Mouse (Mus musculus) cerebellum, adult 8-10 months (tissue): ENCODE results near the gene Pkmyt1.

Experiments used
- DNase-seq: peaks from one replicate; pipeline ENCODE4 v3.0.0; 2022

The Pkmyt1 gene

DNA sequence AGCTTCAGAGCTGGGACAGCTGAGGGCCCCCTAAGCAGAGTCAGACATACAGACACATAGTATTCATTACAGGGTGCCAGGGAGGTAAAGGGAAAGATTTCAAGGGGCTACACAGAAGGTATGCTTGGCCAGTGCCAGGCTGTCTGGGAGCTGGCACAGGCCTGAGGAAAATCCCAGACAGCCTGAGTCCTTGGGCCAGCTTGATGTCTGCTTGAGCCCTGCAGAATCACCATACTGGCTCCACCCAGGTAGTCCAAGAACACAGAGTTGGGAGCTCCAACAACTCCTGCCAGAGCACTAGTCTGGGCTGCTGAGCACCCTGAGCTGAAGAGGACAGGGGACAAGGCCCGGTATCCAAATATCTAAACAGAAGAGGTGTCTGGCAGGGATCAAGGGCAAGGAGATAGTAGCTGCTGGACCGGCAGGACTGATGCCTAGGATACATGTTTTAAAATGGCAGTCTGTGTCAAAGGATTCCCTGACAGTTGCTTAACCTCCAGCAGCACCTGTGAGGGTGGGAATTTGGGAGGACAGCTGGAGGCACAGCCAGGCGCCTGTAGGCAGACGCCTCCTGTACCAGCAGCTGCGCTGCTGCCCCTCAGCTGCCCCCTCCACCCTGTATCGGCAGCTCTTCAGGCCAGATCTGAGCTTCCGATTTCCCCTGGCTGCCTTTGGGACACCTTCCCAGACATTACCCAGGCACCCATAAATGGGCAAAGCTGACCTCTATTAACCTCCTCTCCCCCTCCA is 3.6 kb upstream of the Pkmyt1 start, which contains the start of gene 1520401A03Rik:
1520401A03Rik (minus strand) TSS at position 408 of the 750 bp plus-strand sequence.
- no peak for DNase-seq

DNA sequence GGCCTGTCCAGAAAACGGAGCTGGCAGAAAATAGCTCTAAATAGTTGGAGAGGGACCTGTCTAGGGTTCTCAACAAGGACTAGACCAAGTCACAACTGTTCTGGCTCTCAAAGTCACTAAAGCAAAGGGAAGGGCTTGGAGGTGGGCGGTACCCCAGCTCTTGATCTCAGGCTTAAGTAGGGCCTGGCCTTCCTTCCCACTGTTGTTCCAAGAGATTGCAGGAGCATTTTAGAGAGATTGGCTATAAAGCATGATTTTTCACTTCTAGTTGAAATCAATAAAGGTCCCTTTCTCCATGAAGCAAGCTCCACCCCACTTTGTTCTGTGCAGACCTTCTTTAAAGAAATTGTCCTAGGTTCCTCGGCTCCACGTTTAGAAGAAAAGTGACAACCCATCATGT is 659 bp upstream of the Pkmyt1 start:
- no peak for DNase-seq

DNA sequence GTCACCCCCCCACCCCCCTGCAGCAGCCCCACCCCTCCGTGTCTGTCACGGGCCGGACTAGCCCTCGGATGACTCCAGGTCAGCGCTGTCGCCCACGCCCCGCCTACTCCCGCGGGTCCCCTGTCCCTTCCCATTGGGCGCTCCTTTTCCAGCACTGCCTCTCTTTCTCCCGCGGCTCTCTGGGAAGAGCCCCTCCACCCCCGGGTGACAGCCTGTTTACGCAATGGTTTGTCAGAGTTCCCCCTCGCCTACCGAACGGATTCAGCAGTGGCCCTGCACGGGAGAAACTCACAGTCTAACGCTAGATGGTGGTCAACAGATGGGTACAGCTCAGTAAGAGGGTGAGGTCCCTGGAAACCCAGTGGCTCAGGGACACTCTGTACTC is 614 bp downstream of the Pkmyt1 start:
- peak; percentile 70 for DNase-seq

DNA sequence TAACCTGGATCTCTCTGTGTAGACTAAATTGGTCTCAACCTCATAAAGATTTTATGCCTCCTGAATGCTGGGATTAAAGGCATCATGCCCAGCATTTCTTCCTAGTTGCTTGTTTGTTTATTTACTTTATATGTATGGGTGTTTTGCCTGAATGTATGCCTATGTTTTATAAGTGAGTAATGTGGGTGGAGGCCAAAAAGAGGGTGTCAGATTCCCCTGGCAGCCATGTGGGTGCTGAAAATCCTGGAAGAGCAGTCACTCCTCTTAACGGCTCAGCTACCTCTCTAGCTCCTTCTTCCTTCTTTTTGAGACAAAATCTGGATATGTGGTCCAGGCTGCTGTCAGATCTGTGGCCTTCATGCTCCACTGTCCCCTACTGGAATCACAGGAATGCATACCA is 4.3 kb downstream of the Pkmyt1 start:
- DNase-seq, result no peak

DNA sequence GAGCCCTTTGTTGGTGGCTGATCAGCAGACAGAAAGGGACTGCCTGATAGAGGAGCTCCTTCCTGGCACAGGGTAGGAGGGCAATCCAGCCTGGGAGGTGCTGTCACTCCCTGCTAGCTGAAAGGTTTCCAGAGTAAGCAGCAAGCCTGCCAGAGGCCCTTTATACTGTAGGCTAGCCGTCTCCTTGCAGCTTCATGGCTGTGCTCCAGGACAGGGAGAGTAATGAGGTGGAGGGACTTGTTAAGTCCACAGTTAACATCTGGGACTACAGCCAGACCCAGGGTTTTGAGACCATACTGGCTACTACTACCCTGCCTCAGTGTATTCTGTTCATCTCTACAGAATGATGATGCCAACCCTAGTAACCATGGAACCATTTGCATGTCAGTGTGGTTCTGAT is 8.2 kb downstream of the Pkmyt1 start:
- DNase-seq, result no peak

DNA sequence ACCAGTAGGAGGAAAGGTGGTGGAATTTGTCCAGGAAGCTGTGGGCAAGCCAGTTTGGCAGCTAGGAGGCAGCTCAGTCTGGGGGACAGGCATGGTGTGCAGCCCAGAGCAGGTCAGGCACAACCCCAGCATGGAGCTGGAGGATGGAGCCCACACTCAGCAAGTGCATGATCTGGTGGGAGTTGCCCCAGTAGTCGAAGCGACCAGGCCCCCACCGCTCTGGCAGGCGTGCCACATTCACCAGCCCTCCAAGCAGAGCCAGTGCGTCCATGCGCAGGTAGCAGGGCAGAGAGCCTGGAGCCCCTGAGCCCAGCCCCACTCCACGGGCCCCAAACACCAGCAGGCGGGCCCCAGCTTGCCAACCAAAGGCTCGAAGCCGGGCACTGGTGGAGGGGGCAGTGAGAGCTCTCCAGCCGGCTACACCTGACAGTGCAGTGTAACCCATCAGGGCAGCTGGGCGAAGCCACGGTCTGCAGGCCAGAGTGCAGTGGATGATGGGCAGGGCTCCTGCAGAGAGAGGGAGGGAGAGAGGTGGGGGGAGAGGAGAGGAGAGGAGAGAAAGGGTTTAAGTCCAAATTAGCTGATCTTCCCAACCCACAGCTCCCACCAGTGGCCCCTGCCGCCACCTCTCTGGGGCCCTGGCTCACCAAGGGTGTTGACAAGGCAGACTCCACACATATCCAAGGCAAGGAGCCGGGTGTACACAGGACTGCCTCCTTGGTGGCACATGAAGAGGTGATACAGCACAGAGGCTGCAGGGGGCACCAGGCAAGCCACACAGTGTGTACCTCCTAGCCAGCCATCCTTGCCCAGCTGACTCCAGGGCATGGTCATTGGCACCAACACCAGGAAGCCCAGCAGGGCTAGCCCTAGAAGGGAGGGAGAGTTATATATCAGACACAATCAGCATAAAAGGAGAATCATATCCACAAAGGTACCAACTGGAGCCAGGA is 11.6 kb downstream of the Pkmyt1 start:
- no peak for DNase-seq

DNA sequence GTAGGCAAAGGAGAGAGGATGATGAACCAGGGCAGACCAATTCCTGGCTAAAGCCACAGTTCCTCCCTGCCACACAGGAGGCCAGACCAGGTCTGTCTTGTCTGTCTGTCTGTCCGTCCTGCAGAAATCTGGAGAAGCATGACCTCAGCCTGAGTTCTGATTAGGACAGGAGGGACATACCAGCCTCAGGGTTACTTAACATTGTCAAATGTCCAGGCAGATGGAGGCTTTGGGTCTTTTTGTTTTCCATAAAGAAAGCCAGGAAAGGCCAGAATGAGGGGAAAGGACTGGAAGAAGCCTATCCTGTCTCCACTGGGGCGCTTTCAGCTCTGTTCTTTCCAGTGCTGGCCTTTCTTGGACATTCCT is 12.7 kb downstream of the Pkmyt1 start:
- DNase-seq, result no peak

DNA sequence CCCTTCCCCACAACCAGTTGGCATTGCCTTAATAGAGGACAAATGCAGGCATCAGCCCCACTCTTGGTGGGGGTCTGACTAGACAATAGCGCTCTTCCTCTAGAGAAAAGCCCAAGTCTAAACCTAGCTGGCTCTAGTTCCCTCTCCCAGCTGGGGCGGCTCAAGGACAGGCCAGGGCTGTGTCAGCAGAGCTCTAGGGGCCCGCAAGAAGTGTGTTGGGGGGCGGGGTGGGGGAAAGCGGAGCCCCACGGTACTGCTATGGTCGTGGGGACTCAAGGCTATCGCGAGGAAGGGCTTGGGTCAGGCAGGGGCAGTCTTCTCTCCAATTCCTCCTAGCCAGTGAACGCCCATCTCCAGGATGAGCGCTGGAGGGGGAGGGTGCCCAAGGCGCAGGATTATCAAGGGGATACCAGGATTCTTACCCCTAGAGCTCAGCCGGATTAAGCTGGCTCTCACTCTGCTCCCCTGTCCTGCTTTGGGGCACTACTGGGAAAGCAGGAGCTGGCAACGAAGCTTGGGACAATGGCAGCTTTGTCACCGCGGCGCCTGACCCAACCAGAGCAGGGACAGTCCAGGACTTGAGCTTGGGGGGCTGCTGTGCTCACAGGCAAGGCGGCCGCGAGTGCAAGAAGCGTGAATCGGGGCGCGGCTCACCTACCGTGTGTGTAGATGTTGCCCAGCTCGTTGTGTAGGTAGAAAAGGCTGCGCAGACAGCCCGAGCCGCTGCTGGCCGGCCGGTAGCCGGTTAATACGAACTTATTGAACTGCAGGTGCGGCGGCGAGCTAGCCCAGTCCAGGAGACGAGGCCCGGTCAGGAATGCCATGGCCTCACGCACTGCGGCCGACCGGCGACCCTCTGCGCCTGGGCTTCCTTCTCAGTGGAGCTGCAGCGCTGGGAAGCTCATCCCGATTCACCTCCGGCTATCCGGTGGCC is 13.3 kb downstream of the Pkmyt1 start:
- DNase-seq, result no peak

DNA sequence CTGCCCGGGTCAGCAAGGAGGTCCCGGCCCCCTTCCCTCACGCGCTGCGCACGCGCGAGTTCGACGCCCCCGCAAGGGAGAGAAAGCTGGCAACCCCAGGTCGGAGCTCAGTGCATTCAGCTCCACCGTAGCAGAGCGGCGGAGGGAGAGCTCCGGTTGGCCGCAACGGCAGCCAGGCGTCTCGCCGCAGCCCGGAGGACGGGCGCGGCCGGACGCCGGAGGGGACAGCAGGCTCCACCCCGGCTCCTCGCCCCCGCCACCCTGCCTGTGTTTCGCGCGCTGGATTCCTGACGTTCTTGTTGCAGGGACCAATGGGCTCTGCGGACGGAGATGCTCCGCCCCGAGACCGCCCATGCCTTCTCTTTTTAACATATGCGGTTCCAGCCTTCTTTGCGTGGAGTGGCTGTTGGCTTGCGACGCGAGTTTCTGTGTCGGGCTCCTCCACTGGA is 14.0 kb downstream of the Pkmyt1 start:
- DNase-seq, result peak; percentile 92

DNA sequence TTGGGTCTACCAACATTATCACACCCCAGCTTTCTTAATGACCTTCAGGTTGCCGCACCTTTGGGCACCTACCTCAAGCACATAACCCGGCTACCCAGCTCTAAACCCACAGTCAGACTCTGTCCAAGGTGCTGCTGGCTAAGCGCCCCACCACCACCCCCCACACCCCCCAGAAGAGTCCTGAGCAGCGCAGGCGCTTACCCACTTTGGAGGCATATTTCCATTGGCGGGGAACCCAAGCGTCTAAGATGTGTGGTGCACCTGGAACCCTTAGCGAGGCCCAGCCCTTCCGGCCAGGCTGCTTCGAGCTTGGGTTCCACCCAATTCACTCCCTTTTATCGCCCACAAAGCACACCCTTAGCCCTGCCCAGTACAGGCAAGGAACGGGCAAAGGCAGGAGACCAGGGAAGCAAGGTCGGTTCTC is 14.5 kb downstream of the Pkmyt1 start, which contains the start of gene Paqr4:
Paqr4 (minus strand) TSS at position 270 of the 424 bp plus-strand sequence.
- no peak for DNase-seq

DNA sequence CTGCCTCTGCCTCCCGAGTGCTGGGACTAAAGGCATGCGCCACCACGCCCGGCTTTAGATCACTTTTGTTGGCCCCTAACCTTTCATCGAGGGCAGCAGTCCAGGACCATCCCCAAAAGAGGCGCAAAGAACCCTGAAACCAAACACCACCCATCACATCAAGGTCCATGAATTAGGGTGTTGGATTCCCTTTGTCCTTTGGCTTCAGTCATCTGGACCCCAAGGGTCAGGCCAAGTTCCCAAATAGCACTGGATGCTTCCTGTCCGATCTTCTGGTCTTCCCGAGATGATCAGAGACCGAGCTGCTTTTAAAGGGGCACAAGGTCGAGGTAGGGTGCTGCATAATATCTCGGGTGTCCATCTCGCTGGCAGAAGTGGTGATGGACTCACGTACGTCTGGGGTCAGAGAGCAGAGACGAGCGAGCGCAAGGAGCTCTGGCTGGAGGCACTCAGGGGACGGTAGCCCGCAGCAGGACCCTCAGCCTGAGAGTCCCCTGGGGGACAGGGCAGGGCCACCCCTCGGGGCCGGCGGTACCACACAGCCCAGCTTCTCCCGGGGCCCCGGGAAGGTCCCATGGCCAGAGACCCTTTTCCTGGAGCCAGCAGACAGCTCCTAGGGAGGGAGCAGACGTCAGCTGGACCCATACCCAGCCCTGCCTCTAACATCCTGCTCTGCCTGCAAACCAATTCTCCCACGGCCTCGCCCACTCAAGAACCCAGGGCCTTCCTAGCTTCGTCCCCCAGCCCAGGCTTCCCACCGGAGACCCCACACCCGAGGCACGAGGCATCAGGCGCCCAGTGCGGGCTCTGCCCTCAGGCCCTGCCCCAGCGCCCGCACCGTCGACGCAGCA is 15.4 kb downstream of the Pkmyt1 start:
- DNase-seq, result no peak

DNA sequence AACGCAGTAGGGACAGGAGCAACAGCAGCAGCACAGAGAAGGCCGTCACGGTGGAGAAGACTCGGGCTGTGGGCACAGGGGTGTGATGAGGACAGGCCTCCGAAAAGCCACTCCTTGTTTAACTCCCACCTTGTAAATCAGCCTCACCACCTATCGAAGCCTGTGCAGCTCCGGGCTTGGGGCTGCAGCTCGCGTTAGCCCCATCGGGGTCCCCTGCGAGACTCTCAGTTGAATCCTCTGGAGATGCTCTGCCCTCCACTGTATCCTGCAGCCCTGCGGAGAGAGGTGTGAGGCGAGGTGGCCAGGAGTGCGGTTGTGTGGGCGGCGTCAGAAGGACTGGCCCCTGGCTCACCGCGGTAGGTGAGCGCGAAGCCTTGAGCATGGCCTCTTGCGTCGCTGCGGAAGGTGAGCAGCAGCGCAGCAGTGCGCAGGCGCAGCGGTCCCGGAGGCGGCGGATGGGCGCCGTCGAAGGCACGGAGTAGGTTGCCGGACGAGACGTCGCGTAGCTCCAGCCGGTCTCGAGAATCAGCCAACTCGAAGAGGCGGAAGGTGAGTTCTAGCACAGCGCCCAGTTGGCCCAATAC is 16.2 kb downstream of the Pkmyt1 start:
- no peak for DNase-seq

DNA sequence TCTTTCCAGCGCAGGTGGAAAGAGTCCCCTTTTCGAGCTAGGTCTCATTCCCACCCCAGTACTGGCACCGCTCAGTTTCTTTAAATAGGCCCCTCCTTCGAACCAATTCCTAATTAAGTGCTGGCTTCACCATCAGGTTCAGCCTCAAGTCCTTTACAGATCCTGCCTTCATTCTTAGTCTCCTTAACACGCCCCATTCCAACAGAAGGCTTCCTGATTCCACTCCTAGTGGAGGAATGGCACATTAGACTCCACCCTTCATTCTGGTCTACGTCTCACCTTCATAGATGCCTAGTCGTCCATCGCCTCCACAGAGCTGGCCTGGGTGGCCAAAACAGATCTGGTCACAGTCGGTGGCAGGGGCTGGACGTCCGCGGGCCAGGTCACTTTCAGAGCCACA is 16.8 kb downstream of the Pkmyt1 start:
- DNase-seq, result no peak

DNA sequence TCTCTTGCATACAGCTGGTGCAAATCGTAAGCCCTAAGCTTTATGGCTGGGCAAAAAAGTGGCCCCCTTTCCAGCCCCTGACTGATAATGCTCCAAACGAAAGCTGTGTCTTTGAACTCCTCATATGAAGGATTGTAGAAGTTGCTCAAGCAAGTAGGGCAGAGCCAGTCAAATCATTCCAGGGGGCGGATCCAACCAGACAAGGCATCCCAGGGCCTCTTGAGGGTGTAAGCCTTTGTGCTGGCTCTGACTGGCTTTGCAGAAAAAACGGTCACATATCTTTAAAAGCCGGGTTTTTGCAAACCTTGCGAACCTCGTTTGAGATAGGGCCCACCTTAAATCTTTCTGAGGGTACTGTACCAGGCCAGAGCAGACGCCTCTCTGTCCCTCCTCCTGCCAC is 17.9 kb downstream of the Pkmyt1 start:
- DNase-seq, result no peak

DNA sequence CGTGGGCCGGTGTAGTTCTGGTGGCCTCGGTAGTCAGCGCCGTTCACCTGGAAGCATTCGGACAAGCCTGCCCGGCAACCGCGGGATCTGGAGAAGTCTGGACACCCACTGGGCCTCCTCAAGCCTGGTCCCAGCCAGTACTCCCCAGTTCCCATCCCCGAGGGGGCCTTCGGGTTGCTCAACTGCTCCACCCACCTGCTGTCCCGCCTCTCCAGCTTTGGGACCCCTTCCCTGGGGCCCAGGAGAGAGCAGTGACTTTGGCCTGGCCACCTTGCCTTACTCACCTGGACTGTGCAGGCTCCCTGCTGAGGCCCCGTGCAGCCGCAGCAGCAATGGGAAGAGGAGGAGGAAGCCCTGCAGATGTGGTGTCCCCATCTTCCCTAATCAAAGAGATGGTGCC is 18.5 kb downstream of the Pkmyt1 start:
- DNase-seq, result no peak

DNA sequence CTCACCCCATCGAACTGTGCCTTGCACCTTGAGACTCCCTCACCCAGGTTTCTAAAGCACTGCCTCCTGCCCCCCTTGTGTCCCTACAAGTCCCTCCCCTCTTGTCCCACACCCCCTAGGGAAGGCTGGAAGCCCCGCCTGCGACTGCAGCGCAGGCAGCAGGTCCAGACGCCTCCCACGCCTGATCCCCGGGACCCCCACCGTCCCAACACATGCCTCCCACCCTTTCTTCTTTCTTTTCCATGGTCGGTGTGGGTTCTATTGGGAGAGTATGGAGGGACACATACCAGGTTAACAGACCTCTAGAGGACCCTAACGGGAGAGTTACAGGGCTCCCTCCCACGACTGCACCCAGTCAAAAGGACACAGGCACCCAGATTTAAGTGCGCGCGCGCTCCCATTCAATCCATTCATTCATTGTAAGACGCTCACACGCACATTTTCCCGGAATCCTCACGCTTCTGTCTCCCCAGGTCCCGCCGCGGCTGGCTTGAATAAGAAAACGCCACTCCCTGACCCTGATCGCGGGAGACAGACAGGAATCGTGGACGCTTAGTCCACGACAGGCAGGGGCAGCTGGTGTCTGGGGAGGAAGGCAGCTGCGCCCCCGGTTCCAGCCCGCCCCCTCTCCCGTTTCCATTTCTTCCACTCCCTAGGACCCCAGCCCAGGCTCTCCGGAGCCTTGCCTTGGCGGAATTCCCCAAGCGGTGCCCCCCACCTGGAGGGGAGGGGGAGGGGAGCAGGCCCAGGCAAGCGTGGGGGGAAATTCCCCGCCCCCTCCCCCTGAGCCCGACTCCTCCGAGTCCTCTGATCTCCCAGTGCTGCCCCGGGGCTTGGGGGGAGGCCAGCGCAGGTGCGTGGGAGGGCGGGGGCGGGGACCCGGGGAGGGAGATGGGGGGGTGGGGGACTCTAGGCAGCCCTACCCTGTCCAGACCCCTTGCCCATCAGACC is 19.4 kb downstream of the Pkmyt1 start, which contains the start of gene Kremen2:
Kremen2 (minus strand) TSS at position 533 of the 951 bp plus-strand sequence.
- no peak for DNase-seq

DNA sequence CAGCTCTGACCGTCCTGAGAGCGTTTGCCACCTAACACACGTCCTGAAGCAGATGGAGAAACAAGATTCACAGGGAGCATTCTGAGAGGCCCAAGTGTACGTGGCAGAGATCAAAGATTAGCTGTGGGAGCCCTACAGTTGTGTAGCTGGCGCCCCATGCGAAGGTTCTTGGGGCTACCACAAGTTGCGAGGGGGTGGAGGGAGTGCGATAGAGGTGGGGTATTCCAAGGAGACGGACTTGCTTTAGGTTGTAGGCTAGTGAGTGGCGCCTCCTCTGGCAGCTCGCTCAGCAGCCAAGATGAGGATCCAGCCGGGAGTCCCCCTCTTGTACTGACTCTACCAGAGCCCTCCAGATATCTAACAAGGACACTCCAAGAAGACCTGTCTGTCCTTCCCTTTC is 20.2 kb downstream of the Pkmyt1 start:
- DNase-seq, result no peak

DNA sequence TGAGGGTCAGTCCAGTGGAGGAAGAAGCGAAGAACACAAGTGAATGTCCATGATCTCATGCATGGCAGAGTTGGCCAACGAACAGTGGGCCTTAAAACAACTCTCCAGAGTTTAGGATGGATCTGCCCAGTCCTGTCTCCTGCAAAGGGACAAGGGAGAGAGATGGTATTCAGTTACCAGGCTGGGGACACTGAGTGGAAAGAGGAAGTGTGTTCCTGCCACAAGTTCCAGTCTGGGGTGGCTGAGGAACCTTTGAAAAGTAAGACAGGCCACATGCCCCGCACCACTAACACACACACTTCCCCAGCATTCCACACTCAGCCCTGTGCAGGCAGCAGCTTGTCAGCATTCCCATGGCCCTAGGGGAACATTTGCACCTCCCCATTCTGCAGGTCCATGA is 20.6 kb downstream of the Pkmyt1 start:
- no peak for DNase-seq

DNA sequence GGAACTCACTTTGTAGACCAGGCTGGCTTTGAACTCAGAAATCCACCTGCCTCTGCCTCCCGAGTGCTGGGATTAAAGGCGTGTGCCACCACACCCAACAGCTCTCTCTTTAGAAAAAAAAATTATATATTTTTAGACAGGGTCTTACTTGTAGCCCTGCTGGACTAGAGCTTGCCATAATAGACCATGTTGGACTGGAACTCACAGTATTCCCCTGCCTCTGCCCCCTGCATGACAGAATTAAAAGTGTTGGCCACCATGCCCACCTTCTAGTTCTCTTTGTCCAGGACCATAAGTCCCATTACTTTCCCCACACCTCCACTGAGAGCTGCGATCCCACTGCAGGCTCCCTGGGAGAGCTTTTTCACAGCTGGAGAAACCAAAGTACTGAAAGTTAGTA is 21.3 kb downstream of the Pkmyt1 start:
- no peak for DNase-seq

DNA sequence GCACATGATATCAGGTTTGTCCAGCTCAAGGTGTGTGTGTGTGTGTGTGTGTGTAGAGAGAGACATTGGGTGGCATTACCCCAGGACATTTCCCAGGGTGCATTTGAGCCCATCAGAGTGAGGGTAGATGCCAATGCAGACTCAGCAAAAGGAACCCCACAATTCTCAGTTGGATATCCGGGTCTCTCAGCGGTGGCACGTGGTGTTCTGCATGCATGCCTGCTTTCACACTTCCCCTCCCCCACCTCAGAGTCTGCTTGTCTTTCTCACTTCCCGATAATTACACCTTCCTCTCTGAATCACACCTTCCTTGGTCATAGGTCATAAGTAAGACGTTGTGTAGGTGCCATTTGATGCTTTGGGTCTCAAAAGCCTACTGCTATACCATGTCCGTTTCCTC is 21.9 kb downstream of the Pkmyt1 start:
- DNase-seq, result no peak
